ENCODE assay signal across 7 mouse cellular contexts in genomic region chr1:146494681-146495331, GRCm38 (mm10). TPM values are rescaled to one million over a fixed set of nuclear protein-coding genes. Genes with fewer than 3 reads are reported as not detected.
DNase-seq lines count a peak whose midpoint lies in the region; ATAC-seq lines count a peak whose summit lies in the region.

Brinp3 (plus strand) TSS chr1:146494760.

- H3K27me3 ChIP-seq in megakaryocyte, embryonic 14.5 days (replicated peaks) = peaks cover 38% of the 10 kb centered on the region
- peaks cover 50% of the 10 kb centered on the region for H3K27me3 ChIP-seq in embryonic facial prominence, embryonic 13.5 days
- H3K27me3 ChIP-seq in intestine, embryonic 16.5 days (replicated peaks; ENCODE audit: control insufficient read depth, insufficient read depth, low read length) = peaks cover 11% of the 10 kb centered on the region
- H3K27me3 ChIP-seq in midbrain, embryonic 12.5 days = peaks cover 18% of the 10 kb centered on the region

- no peak within 1 kb of the TSS for H3K27ac ChIP-seq in embryonic facial prominence, embryonic 13.5 days
- H3K27ac ChIP-seq in intestine, embryonic 16.5 days (ENCODE audit: low read length) = no peak within 1 kb of the TSS
- no peak within 1 kb of the TSS for H3K27ac ChIP-seq in midbrain, embryonic 12.5 days (replicated peaks)

- no peaks in the 10 kb centered on the region for H3K9me3 ChIP-seq in megakaryocyte, embryonic 14.5 days
- no peaks in the 10 kb centered on the region for H3K9me3 ChIP-seq in embryonic facial prominence, embryonic 13.5 days
- H3K9me3 ChIP-seq in intestine, embryonic 16.5 days (ENCODE audit: control insufficient read depth, low read length) = no peaks in the 10 kb centered on the region
- H3K9me3 ChIP-seq in midbrain, embryonic 12.5 days = no peaks in the 10 kb centered on the region

- H3K9ac ChIP-seq in embryonic facial prominence, embryonic 13.5 days = peak within 1 kb of the TSS; percentile 51
- peak within 1 kb of the TSS; percentile 20; the same call in 1 of the 2 replicates for H3K9ac ChIP-seq in intestine, embryonic 16.5 days (ENCODE audit: low read depth, low read length)
- H3K9ac ChIP-seq in midbrain, embryonic 12.5 days (replicated peaks) = peak within 1 kb of the TSS; percentile 57

- peaks cover 18% of the 10 kb centered on the region for H3K4me1 ChIP-seq in megakaryocyte, embryonic 14.5 days
- peaks cover 19% of the 10 kb centered on the region for H3K4me1 ChIP-seq in embryonic facial prominence, embryonic 13.5 days
- H3K4me1 ChIP-seq in intestine, embryonic 16.5 days (ENCODE audit: control insufficient read depth, insufficient read depth, low read length) = peaks cover 3% of the 10 kb centered on the region; the same call in 1 of the 2 replicates
- peaks cover 11% of the 10 kb centered on the region for H3K4me1 ChIP-seq in midbrain, embryonic 12.5 days

- intact Hi-C loops in gastrocnemius, postnatal 14 days (cut with DNase I; ENCODE audit: low total_unique reads) = no loop called here

- 1% methylated on average over 19 of the region's 19 CpGs for WGBS in embryonic facial prominence, embryonic 13.5 days
- 2% methylated on average over 19 of the region's 19 CpGs for WGBS in intestine, embryonic 16.5 days
- WGBS in midbrain, embryonic 12.5 days = 2% methylated on average over 19 of the region's 19 CpGs

- peak within 1 kb of the TSS; percentile 72 for H3K4me3 ChIP-seq in megakaryocyte, embryonic 14.5 days (replicated peaks)
- H3K4me3 ChIP-seq in embryonic facial prominence, embryonic 13.5 days = peak within 1 kb of the TSS; percentile 36
- H3K4me3 ChIP-seq in intestine, embryonic 16.5 days (ENCODE audit: low read length) = peak within 1 kb of the TSS; percentile 42
- peak within 1 kb of the TSS; percentile 48 for H3K4me3 ChIP-seq in midbrain, embryonic 12.5 days

- H3K36me3 ChIP-seq in megakaryocyte, embryonic 14.5 days (replicated peaks; ENCODE audit: low read length) = no peaks in the 10 kb centered on the region
- no peaks in the 10 kb centered on the region for H3K36me3 ChIP-seq in embryonic facial prominence, embryonic 13.5 days
- H3K36me3 ChIP-seq in intestine, embryonic 16.5 days (ENCODE audit: control insufficient read depth, insufficient read depth, low read length) = no peaks in the 10 kb centered on the region
- no peaks in the 10 kb centered on the region for H3K36me3 ChIP-seq in midbrain, embryonic 12.5 days

- H3K4me2 ChIP-seq in embryonic facial prominence, embryonic 13.5 days = peak within 1 kb of the TSS; percentile 63
- H3K4me2 ChIP-seq in intestine, embryonic 16.5 days (ENCODE audit: low read depth, low read length) = peak within 1 kb of the TSS; percentile 63
- peak within 1 kb of the TSS; percentile 78 for H3K4me2 ChIP-seq in midbrain, embryonic 12.5 days (replicated peaks)

- no peak for DNase-seq in yolk sac, embryonic 10.5 days (ENCODE audit: low spot score)
- DNase-seq in gastrocnemius, postnatal 14 days = no peak

- no peak for ATAC-seq in megakaryocyte, adult 5-6 weeks (ENCODE audit: poor library complexity, severe bottlenecking)
- no peak for ATAC-seq in embryonic facial prominence, embryonic 13.5 days (ENCODE audit: insufficient number of reproducible peaks, insufficient read depth, low FRiP score, low TSS enrichment, low read depth)
- no peak for ATAC-seq in intestine, embryonic 16.5 days
- ATAC-seq in midbrain, embryonic 12.5 days (ENCODE audit: low FRiP score, low read depth) = no peak

RNA-seq across cellular contexts. Expression of gene Brinp3, which starts in this region (rescaled TPM):
- not detected in 2 replicates for polyA plus RNA-seq in megakaryocyte, embryonic 14.5 days (2012; ENCODE audit: insufficient read depth, low replicate concordance)
- total RNA-seq in megakaryocyte, adult 5-6 weeks (2015) = not detected in 2 replicates
- total RNA-seq in megakaryocyte, adult 5-6 weeks (2017) = not detected in 2 replicates
- polyA plus RNA-seq in embryonic facial prominence, embryonic 13.5 days (2015; fragmentation: Nextera tagmentation; extraction: Ambion mirVana) = 0.50 and 1.3 TPM in 2 replicates
- polyA plus RNA-seq in intestine, embryonic 16.5 days (2015; fragmentation: Nextera tagmentation; extraction: Ambion mirVana) = 0.42 and 0.88 TPM in 2 replicates
- polyA plus RNA-seq in midbrain, embryonic 12.5 days (2016; fragmentation: Nextera tagmentation; extraction: Ambion mirVana) = 2.2 and 3.4 TPM in 2 replicates
- total RNA-seq in gastrocnemius, postnatal 14 days (2021) = under 1 TPM in 1 of 2 experiments, not detected in 1; 0.16 TPM
